Mouse (Mus musculus): ENCODE results near the gene Pa2g4. TPM values are rescaled to one million over a fixed set of nuclear protein-coding genes. Genes with fewer than 3 reads are reported as not detected.
A peak's percentile ranks its signal among the peaks of the same experiment; 100 is the strongest.

Pa2g4 gene
- polyA plus RNA-seq, 1 experiment from 2014 or later: 142 TPM

DNA sequence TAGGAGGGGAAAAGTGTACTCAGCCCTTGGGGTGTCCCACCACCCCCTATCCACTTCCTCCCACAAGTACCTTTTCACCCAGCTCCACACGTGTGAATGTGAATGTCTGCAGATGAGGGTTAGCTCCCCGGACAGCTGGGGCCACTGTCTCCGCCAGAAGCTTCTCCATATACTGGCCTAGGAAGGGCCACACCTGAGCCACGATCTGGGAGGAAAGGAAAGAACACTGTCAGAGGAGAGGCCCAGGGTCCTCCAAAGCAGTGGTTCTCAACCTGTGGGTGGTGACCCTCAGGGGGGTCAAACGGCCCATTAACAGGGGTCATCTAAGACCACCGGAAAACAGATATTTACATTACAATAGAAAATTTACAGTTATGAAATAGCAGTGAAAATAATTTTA lies 43.4 kb downstream of the Pa2g4 start:
- H3K4me1 ChIP-seq (ENCODE audit: control insufficient read depth, insufficient read depth, low read length): peaks cover 6% of the 10 kb centered on the region
- no peak for DNase-seq
- H3K4me3 ChIP-seq (replicated peaks; ENCODE audit: low read depth, low read length): no peak overlapping the region
- H3K4me2 ChIP-seq (ENCODE audit: low read length): no peak overlapping the region
- H3K9ac ChIP-seq (replicated peaks; ENCODE audit: low read length): no peak overlapping the region
- H3K36me3 ChIP-seq (ENCODE audit: control insufficient read depth, insufficient read depth, low read length): no peaks in the 10 kb centered on the region
- H3K27me3 ChIP-seq (ENCODE audit: control insufficient read depth, insufficient read depth, low read length): peaks cover 10% of the 10 kb centered on the region; the same call in 1 of the 2 replicates
- H3K27ac ChIP-seq (replicated peaks; ENCODE audit: low read depth, low read length): no peak overlapping the region
- no peak for ATAC-seq (ENCODE audit: low FRiP score, low TSS enrichment)
- H3K9me3 ChIP-seq (ENCODE audit: control insufficient read depth, low read length): no peaks in the 10 kb centered on the region
- WGBS: 76% methylated on average over 6 of the region's 6 CpGs

DNA sequence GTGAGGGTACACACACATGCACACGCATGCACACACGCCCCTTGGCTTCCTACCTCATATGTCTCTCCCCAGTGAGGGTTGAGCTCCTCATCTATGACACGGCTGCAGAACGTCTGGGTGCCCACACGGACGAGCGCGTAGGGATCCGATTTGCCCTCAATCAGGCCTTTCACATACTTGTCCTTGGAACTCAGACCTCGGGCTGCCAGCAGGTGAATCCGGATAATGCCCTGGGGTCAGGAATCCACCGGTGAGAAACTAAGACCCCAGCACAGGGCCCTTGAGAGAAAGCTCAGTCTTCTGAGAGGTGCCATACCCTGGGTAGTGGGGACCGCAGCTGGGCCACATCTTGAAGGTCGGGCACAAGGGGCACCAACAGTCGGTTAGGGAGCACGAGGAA lies 45.2 kb downstream of the Pa2g4 start:
- Histone ChIP-seq H3K4me1 (ENCODE audit: control insufficient read depth, insufficient read depth, low read length) (peaks cover 3% of the 10 kb centered on the region; the same call in 1 of the 2 replicates), H3K4me2 (ENCODE audit: low read length) (no peak overlapping the region), H3K9me3 (ENCODE audit: control insufficient read depth, low read length) (no peaks in the 10 kb centered on the region), H3K27me3 (ENCODE audit: control insufficient read depth, insufficient read depth, low read length) (peaks cover 15% of the 10 kb centered on the region; the same call in 1 of the 2 replicates), H3K9ac (replicated peaks; ENCODE audit: low read length) (no peak overlapping the region), H3K27ac (replicated peaks; ENCODE audit: low read depth, low read length) (no peak overlapping the region), H3K36me3 (ENCODE audit: control insufficient read depth, insufficient read depth, low read length) (no peaks in the 10 kb centered on the region), H3K4me3 (replicated peaks; ENCODE audit: low read depth, low read length) (no peak overlapping the region)
- DNase-seq (no peak), ATAC-seq (ENCODE audit: low FRiP score, low TSS enrichment) (no peak)
- 88% methylated on average over 16 of the region's 16 CpGs for WGBS

DNA sequence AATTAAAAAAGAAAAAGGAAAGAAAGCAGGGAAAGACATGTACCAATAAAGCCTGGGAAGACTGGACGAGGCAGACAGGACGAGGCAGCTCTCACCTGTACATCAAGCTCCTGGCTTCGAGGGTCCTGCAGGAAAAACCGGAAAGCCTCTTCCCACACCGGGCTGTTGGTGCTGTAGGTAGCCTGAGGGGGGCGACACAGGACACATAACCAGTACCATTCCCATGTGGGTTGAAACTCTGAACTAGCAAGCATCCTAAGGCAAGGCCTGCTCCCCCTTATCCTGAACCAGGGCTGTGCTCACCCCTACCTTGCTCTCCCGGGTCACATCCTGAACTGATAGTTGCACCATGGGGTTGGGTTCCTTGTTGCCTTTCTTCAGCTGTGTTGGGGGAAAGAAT lies 47.0 kb downstream of the Pa2g4 start:
- Histone ChIP-seq H3K4me2 (ENCODE audit: low read length) (no peak overlapping the region), H3K9me3 (ENCODE audit: control insufficient read depth, low read length) (no peaks in the 10 kb centered on the region), H3K36me3 (ENCODE audit: control insufficient read depth, insufficient read depth, low read length) (no peaks in the 10 kb centered on the region), H3K9ac (replicated peaks; ENCODE audit: low read length) (no peak overlapping the region), H3K4me1 (ENCODE audit: control insufficient read depth, insufficient read depth, low read length) (no peaks in the 10 kb centered on the region), H3K4me3 (replicated peaks; ENCODE audit: low read depth, low read length) (no peak overlapping the region), H3K27ac (replicated peaks; ENCODE audit: low read depth, low read length) (no peak overlapping the region), H3K27me3 (ENCODE audit: control insufficient read depth, insufficient read depth, low read length) (peaks cover 8% of the 10 kb centered on the region; the same call in 1 of the 2 replicates)
- 69% methylated on average over 7 of the region's 7 CpGs for WGBS
- ATAC-seq (ENCODE audit: low FRiP score, low TSS enrichment): no peak
- DNase-seq: peak; percentile 44

DNA sequence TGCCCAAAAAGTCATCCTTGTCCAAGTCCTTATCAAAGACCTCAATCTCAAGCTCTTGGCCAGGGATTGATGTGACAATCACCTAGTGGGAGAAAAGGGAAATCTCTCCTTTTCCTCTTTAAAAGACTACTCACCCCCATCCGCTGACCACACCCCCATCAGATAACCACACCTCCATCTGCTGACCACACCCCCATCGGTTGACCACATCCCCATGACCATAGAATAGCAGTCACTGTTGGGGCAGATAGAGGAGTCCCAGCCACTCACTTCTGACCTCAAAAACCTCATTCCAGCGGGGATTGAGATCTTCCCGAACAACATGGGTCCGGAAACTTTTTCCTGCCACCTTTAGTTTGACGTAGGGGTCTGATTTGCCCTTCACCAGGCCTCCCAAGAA lies 49.1 kb downstream of the Pa2g4 start:
- ATAC-seq (ENCODE audit: low FRiP score, low TSS enrichment) (no peak), DNase-seq (no peak)
- no peak overlapping the region for H3K4me3 ChIP-seq (replicated peaks; ENCODE audit: low read depth, low read length)
- H3K27ac ChIP-seq (replicated peaks; ENCODE audit: low read depth, low read length): no peak overlapping the region
- H3K4me2 ChIP-seq (ENCODE audit: low read length): no peak overlapping the region
- peaks cover 6% of the 10 kb centered on the region; the same call in 1 of the 2 replicates for H3K27me3 ChIP-seq (ENCODE audit: control insufficient read depth, insufficient read depth, low read length)
- H3K4me1 ChIP-seq (ENCODE audit: control insufficient read depth, insufficient read depth, low read length): no peaks in the 10 kb centered on the region
- H3K9ac ChIP-seq (replicated peaks; ENCODE audit: low read length): no peak overlapping the region
- 27% methylated on average over 6 of the region's 6 CpGs for WGBS
- no peaks in the 10 kb centered on the region for H3K9me3 ChIP-seq (ENCODE audit: control insufficient read depth, low read length)
- H3K36me3 ChIP-seq (ENCODE audit: control insufficient read depth, insufficient read depth, low read length): peaks cover 5% of the 10 kb centered on the region; the same call in 1 of the 2 replicates

DNA sequence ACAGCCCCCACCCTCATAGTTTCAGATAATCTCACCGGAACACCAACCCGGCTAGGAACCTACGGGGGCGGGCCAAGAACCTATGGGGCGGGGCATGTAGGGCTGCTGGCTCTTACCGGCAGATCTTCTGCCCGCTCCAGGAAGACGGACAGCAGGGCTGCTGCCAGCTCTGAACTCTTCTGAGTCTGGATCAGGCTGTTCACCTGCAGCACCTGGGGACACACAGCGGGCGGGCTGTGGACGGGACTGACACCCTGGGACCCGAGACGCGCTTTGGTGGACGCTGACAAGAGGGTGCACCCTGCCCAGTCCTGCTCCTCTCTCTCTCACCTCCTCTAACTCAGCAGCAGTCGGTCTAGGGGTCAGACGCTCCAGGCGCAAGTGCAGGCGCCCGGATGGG lies 49.8 kb downstream of the Pa2g4 start:
- H3K4me1 ChIP-seq (ENCODE audit: control insufficient read depth, insufficient read depth, low read length): no peaks in the 10 kb centered on the region
- no peak overlapping the region for H3K9ac ChIP-seq (replicated peaks; ENCODE audit: low read length)
- DNase-seq: no peak
- H3K36me3 ChIP-seq (ENCODE audit: control insufficient read depth, insufficient read depth, low read length): peaks cover 5% of the 10 kb centered on the region; the same call in 1 of the 2 replicates
- WGBS: 19% methylated on average over 20 of the region's 20 CpGs
- no peak overlapping the region for H3K4me2 ChIP-seq (ENCODE audit: low read length)
- H3K9me3 ChIP-seq (ENCODE audit: control insufficient read depth, low read length): no peaks in the 10 kb centered on the region
- H3K4me3 ChIP-seq (replicated peaks; ENCODE audit: low read depth, low read length): no peak overlapping the region
- H3K27ac ChIP-seq (replicated peaks; ENCODE audit: low read depth, low read length): no peak overlapping the region
- no peak for ATAC-seq (ENCODE audit: low FRiP score, low TSS enrichment)
- H3K27me3 ChIP-seq (ENCODE audit: control insufficient read depth, insufficient read depth, low read length): peaks cover 6% of the 10 kb centered on the region; the same call in 1 of the 2 replicates

DNA sequence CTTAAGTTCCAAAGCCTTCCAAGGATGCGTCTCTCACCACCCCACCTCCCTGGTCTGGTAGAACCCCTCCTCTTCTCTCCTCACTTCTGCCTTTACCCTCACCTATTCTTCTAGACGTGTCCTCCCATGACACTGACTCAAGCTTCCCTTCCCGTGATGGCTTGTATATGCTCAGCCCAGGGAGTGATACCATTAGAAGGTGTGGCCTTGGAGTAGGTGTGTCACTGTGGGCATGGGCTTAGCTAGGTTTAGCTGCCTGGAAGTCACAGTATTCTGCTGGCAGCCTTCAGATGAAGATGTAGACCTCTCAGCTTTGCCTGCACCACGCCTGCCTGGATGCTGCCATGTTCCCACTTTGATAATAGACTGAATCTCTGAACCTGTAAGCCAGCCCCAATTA lies 50.7 kb downstream of the Pa2g4 start:
- H3K9me3 ChIP-seq (ENCODE audit: control insufficient read depth, low read length): no peaks in the 10 kb centered on the region
- DNase-seq (no peak), ATAC-seq (ENCODE audit: low FRiP score, low TSS enrichment) (no peak)
- H3K4me3 ChIP-seq (replicated peaks; ENCODE audit: low read depth, low read length): no peak overlapping the region
- H3K9ac ChIP-seq (replicated peaks; ENCODE audit: low read length): no peak overlapping the region
- H3K27me3 ChIP-seq (ENCODE audit: control insufficient read depth, insufficient read depth, low read length): peaks cover 6% of the 10 kb centered on the region; the same call in 1 of the 2 replicates
- H3K27ac ChIP-seq (replicated peaks; ENCODE audit: low read depth, low read length): no peak overlapping the region
- no peaks in the 10 kb centered on the region for H3K4me1 ChIP-seq (ENCODE audit: control insufficient read depth, insufficient read depth, low read length)
- H3K36me3 ChIP-seq (ENCODE audit: control insufficient read depth, insufficient read depth, low read length): peaks cover 5% of the 10 kb centered on the region; the same call in 1 of the 2 replicates
- H3K4me2 ChIP-seq (ENCODE audit: low read length): no peak overlapping the region
- WGBS: 84% methylated on average over 4 of the region's 4 CpGs

DNA sequence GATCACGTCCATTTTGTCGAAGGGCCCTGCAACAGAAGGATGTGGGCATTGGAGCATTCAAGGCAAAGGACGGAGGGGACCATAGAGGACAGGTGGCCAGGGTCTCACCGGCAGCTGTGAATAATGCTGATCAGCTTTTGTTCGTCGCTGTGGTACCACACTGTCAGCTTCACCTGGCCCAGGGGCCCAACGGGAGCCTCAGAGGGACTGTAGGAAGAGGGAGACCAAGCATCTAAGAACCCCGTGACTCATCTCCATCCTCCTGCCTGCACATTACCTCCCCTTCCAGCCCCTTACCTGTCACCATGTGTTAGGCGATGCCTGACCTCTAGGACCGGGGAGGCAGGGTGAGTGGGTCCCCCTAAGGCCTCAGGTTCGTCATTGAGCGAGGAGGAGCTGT lies 54.0 kb downstream of the Pa2g4 start:
- Histone ChIP-seq H3K27ac (replicated peaks; ENCODE audit: low read depth, low read length) (no peak overlapping the region), H3K4me2 (ENCODE audit: low read length) (no peak overlapping the region), H3K27me3 (ENCODE audit: control insufficient read depth, insufficient read depth, low read length) (peaks cover under 1% of the 10 kb centered on the region; the same call in 1 of the 2 replicates), H3K9me3 (ENCODE audit: control insufficient read depth, low read length) (no peaks in the 10 kb centered on the region), H3K4me3 (replicated peaks; ENCODE audit: low read depth, low read length) (no peak overlapping the region), H3K9ac (replicated peaks; ENCODE audit: low read length) (no peak overlapping the region), H3K36me3 (ENCODE audit: control insufficient read depth, insufficient read depth, low read length) (peaks cover 8% of the 10 kb centered on the region), H3K4me1 (ENCODE audit: control insufficient read depth, insufficient read depth, low read length) (no peaks in the 10 kb centered on the region)
- DNase-seq (no peak), ATAC-seq (ENCODE audit: low FRiP score, low TSS enrichment) (no peak)
- WGBS: 86% methylated on average over 12 of the region's 12 CpGs

DNA sequence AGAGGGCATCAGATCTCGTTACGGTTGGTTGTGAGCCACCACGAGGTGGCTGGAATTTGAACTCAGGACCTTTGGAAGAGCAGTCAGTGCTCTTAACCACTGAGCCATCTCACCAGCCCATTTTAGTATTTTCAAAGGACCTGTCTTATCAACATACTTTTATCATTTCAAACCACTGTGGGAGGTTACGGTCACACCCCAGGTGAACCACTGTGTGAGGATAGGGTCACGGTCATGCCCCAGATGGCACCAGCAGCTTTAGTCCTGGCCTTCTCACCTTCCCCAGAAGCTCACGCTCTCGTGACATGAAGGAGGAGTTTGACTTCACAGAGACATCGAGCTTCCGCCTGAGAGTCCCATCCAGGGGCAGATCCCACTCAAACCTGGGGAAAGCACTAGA lies 54.6 kb downstream of the Pa2g4 start:
- DNase-seq (no peak), ATAC-seq (ENCODE audit: low FRiP score, low TSS enrichment) (no peak)
- no peak overlapping the region for H3K4me2 ChIP-seq (ENCODE audit: low read length)
- peaks cover 8% of the 10 kb centered on the region for H3K36me3 ChIP-seq (ENCODE audit: control insufficient read depth, insufficient read depth, low read length)
- 93% methylated on average over 9 of the region's 9 CpGs for WGBS
- no peaks in the 10 kb centered on the region for H3K9me3 ChIP-seq (ENCODE audit: control insufficient read depth, low read length)
- no peak overlapping the region for H3K9ac ChIP-seq (replicated peaks; ENCODE audit: low read length)
- H3K4me3 ChIP-seq (replicated peaks; ENCODE audit: low read depth, low read length): no peak overlapping the region
- H3K4me1 ChIP-seq (ENCODE audit: control insufficient read depth, insufficient read depth, low read length): no peaks in the 10 kb centered on the region
- H3K27me3 ChIP-seq (ENCODE audit: control insufficient read depth, insufficient read depth, low read length): no peaks in the 10 kb centered on the region; the same call in 1 of the 2 replicates
- H3K27ac ChIP-seq (replicated peaks; ENCODE audit: low read depth, low read length): no peak overlapping the region

DNA sequence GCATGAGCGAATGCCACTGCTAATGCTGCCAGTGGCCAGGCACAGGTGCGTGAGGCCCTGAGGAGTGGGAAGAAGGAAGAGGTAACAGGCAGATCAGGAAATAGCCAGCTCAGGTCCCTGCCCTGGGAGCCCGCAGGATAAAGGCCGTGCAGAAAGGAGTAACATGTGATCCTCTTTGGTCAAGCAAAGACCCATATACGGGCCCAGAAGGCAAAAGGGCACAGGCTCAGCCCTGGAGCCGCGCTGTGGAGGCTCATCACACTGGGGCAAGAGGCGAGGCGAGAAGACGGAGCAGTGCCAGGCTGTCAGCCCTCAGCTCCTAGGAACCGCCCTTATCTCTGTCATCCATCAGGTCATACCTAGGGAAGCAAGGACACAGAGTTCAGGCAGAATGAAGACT lies 55.5 kb downstream of the Pa2g4 start:
- H3K27me3 ChIP-seq (ENCODE audit: control insufficient read depth, insufficient read depth, low read length): no peaks in the 10 kb centered on the region; the same call in 1 of the 2 replicates
- H3K9me3 ChIP-seq (ENCODE audit: control insufficient read depth, low read length): no peaks in the 10 kb centered on the region
- ATAC-seq (ENCODE audit: low FRiP score, low TSS enrichment) (no peak), DNase-seq (no peak)
- peaks cover 8% of the 10 kb centered on the region for H3K36me3 ChIP-seq (ENCODE audit: control insufficient read depth, insufficient read depth, low read length)
- no peak overlapping the region for H3K9ac ChIP-seq (replicated peaks; ENCODE audit: low read length)
- H3K4me1 ChIP-seq (ENCODE audit: control insufficient read depth, insufficient read depth, low read length): no peaks in the 10 kb centered on the region
- H3K4me2 ChIP-seq (ENCODE audit: low read length): no peak overlapping the region
- no peak overlapping the region for H3K4me3 ChIP-seq (replicated peaks; ENCODE audit: low read depth, low read length)
- H3K27ac ChIP-seq (replicated peaks; ENCODE audit: low read depth, low read length): no peak overlapping the region
- WGBS: 90% methylated on average over 11 of the region's 11 CpGs

Measured in midbrain, embryonic 14.5 days (tissue).